Mouse (Mus musculus) brain, embryonic 14.5 days (tissue): ENCODE results near the gene Ndufs2.

ENCODE experiments used
- CTCF ChIP-seq: fragments of 200-500 bp; IDR thresholded peaks from 2 replicates; pipeline ENCODE4 v1.5.1; 2012; ENCODE audit warnings: inconsistent platforms, mild to moderate bottlenecking, moderate library complexity, borderline replicate concordance; ENCODE audit not compliant: insufficient read depth, insufficient read length; ENCODE audit errors: extremely low read depth
- POLR2A ChIP-seq: fragments of 200-500 bp; IDR thresholded peaks from 2 replicates; pipeline ENCODE4 v1.6.1; 2012; ENCODE audit warnings: mild to moderate bottlenecking, inconsistent platforms, borderline replicate concordance; ENCODE audit not compliant: poor library complexity, insufficient read depth, insufficient read length, severe bottlenecking; ENCODE audit errors: extremely low read depth

DNA sequence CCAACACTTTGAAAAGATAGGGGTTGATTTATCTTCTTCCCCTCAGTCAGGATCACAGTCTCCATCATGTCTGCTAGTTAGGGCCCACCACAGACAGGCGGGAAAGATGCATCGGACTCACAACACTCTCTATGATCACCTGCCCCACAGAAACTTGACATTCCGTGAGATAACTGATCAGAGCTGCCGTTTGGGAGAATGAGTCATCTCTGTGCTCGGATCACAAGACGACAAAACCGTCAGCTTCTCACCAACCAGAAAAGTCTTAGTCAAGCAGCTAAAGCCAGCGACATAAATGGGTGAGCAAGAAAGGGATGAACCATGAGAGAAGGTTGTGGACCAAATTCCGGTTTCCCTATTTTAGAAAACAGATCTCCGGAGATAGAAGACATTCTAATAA lies 58.9 kb downstream of the Ndufs2 start:
- TF ChIP-seq POLR2A, result no peak
- no peak for TF ChIP-seq CTCF
